Mouse (Mus musculus) E14TG2a.4 (cell line): ENCODE measurements around the gene Ncbp1.
"Not testable (repeated sequence)": the region's sequence is repeated elsewhere in the genome, so short reads cannot be mapped to it uniquely, and the experiment has no call there.

Source experiments
- CTCF ChIP-seq: conservative IDR thresholded peaks from 2 replicates; pipeline ENCODE4 v1.5.1; 2014; ENCODE audit warnings: low read length
- NANOG ChIP-seq: IDR thresholded peaks from 2 replicates; pipeline ENCODE4 v1.6.1; 2014; ENCODE audit warnings: borderline replicate concordance, low read length, mixed read lengths
- POU5F1 ChIP-seq: IDR thresholded peaks from 2 replicates; pipeline ENCODE4 v1.6.1; 2014; ENCODE audit warnings: low read length, borderline replicate concordance

DNA sequence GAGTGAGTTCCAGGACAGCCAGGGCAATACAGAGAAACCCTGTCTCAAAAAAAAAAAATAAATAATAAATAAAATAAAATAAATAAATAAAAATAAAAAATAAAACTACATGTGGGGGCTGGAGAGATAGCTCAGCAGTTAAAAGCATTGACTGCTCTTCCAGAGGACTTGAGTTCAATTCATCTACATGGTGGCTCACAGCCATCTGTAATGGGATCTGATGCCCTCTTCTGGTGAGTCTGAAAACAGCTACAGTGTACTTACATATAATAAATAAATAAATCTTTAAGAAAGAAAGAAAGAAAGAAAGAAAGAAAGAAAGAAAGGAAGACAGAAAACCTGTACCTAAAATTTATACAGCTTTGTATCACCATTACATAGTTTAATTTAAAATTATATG is 53.6 kb downstream of the Ncbp1 start:
- not testable (repeated sequence) for TF ChIP-seq NANOG, POU5F1
- peak; percentile 38 for TF ChIP-seq CTCF
